Mouse (Mus musculus) urinary bladder, postnatal 10 days (tissue): ENCODE results near the gene Tmem151b.

Experiments
- DNase-seq: peaks from one replicate; pipeline ENCODE4 v3.0.0; 2022; ENCODE audit warnings: low spot score

Tmem151b gene

DNA sequence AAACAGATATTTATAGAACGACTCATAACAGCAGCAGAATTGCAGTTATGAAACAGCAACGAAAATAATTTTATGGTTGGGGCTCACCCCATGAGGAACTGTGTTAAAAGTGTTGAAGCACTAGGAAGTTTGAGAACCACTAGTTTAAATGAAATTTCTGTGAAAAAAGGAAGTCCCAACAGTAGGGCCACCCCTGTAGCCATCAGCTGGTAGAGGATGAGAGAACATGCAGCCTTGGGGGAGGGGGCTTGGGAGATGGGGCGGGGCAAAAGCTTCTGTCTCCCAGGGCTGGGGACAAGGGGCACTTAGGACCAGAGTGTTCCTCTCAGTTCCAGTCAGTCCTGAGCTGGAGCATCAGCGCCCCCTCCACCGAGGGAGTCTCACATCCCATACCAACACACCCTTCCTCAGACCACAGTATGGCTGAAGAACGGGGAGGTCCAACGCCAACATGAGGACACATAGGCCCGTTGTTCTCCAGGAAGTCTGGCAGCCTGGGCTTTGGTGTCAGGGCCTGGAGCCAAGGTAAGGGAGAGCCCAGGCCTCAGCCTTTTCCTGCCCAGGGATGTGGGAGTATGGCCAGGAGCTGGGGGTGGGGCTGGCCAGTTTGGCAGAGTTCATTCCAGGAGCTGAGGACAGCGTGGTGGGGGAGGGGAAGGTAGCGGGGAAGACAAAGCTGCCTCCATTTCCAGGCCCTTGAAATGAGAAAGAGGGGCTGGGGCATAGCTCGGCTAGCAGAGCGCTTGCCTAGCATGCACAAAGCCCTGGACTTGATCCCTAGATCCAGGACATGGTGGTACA is 34.8 kb upstream of the Tmem151b start:
- DNase-seq = no peak

DNA sequence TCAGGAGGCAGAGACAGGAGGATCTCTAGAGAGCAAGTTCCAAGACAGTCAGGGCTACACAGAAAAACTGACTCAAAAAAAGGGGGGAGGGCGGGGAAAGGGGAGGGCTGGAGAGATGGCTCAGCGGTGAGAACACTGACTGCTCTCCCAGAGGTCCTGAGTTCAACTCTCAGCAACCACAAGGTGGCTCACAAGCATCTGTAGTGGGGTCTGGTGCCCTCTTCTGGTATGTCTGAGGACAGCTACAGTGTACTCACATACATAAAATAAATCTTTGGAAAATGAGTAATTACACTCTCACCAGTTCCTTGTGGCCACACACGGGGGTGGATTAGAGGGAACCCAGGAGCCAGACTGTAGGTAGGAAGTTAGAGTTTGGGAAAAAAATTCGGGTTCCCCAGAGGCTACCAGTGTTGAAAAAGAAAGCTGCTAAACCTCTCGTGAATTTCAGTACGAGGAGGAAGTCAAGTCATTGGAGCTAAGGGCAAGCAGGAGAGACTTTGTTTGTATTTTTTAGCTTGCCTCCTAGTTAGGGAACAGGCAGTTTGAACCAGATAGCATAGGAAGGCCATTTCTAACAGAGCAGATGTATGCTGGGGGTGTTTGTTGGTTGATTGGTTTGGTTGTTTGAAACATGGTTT is 33.4 kb upstream of the Tmem151b start:
- no peak for DNase-seq

DNA sequence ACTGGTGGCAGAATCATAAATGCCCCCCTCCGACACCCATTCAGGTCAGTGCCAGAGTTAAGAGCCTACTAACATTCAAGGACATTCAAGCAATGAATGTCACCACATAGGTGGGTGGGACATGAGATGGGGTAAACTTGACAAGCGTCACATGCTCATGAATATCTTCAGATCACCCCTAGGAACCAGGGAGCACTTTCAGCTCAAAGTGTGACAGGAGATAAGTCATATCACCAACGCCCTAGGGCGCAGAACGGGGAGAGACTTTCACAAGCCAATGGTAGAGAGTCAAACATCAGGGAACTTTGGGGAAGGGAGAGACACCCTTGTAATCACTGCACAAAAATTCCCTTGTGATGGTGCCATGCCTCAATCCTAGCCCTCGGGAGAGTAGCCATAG is 32.7 kb upstream of the Tmem151b start:
- no peak for DNase-seq

DNA sequence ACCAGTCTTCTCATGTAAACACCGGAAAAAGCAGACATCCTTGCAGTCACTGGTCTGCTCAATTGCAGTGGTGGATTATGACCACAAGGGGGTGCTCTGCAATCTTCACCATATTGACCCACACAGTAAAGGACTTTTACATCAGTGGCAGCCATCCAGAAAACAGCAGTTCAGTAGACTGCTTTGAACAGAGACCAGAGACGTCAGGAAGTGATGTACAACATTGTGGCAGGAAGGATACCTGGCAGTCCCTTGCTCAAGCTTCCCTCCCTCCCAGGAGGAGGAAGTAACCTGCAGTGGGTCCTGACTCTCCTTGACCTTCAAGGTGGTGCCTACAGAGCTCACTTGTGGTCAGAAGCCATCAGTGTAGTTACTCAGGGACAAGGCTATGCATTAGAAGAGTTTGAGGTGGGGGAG is 32.1 kb upstream of the Tmem151b start:
- DNase-seq = no peak

DNA sequence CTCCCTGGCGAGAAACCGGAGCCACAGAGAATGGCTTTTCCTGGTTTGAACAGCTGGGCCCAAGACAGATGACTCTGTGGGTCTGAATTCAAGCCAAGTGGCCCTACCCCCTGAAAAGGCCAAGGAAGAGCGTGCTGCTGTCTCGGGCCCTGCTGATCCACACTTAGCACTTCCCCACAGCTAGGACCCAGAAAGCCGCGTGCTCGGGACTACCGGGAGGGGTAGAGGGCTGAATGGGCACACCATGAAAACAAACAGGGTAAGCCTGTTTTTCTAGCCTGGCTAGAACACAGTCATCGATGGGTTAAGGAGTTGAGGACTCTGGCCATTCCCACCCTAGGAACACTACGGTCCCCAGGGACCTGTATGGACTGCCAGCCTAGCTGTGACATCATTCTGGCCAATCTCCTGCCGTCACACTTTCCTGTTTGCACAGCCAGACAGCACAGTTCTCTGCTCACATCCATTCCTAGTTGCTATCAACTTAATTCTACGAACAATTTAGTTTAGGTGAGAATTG is 31.5 kb upstream of the Tmem151b start:
- no peak for DNase-seq

DNA sequence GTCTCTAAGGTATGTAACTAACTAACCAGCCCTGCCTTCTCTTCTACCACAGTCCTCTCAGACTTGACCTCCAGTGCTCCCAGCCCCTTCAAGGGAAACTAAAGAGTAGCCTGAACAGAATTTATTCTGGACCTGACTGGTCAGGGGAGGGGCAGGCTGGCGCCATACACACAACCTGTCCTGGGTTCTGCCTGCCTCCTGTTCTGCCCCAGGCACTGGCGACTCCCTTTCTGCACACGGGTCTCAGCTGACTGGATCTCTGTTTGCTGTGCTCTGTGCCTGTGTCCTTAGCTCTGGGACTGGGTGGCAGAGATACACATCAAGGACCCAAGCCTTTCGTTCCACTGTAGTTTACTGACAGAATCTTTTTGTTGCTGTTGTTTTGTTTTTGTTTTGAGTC is 30.1 kb upstream of the Tmem151b start:
- DNase-seq = no peak

DNA sequence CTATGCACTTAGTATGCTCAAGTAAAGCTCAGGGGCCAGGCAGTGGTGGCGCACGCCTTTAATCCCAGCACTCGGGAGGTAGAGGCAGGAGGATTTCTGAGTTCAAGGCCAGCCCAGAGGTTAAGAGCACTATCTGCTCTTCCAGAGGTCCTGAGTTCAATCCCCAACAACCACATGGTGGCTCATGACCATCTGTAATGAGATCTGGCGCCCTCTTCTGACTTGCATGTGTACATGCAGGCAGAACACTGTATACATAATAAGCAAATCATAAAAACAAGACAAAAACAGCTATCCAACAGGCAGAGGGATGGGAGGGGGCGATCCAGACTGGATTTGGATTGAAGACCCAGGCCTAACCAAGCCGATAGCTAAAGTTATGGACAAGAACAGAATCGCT is 29.4 kb upstream of the Tmem151b start:
- DNase-seq = no peak

DNA sequence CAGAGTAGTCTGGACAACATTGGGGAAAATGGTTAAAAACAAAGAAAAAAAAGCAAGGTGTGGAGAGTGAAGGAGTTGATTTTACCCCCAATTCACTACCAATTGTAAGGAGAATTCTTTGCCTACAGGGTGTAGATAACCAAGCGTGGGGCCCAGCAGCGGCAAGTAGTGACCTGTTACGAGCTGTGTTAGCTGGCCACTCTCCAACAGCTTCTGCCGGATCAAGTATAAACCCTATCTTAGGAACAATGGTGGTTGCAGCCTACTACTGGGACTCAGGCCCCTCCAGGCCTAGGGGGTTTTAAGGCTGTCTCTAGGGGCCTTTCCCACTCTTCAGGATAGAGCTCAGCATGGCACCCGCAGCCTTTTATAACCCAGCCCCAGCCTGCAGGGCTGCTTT is 28.8 kb upstream of the Tmem151b start:
- DNase-seq = no peak

DNA sequence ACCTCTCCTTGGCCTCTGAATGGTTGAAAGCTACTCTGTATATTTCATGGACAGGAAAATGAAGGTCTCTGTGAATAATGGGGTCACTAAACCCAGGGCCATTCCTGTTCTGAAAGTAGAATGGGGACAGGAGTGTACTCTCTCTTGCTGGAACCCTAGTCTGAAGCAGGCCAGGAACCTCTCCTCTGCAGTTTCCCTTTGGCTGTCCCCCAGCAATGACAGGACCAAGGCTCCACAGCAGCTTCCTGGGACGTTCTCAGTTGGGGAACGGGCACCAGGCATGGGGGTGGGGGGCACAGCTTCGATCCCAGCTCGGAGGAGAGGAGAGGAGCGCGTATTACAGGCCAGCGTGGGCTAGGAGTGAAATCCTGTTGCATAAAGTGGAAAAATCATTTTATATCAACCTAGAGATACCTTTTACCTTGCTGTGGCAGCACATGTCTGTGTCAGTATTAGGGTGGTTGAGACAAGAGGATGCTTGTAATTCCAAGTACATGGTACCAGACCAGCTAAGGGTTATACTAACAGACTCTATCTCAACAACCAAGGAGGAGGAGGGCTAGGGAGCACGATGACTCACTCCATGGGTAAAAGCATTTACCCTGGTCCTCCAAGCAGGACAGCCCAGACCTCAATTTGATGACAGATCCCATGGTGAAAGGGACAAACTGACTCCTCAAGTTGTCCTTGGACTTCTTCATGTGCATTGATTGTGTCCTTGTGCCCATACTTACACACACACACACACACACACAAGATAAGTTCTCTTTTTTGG is 25.8 kb upstream of the Tmem151b start:
- DNase-seq = no peak

DNA sequence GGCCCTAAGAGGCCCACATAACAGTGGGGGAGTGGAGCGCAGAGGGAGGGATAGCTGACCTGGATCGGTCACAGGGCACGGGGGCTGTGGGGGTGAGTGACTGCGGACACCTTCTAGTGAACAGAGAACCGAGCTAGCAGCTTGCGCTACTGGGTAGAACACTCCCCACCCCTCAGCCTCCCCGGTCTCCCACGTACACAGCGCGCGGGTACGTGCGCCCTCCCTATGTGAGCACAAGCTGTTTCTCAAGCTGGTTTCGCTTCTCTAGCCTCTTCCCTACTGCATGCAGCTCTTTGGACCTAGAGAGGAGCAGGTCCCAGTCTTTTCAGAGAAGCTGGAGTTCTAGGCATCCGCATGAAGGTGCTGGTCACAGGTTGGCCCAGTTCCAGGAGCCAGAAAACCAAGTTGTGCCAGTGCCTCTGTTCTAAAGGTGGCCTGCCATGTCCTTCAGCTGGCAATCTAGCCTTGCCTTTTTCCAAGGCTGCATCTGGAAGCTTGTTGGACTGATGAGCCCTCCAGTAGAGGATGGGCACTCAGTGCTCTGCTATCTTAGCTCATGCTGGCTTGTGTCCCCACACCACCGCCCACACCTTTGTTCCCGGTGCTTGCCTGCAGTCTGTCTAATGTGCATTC is 24.8 kb upstream of the Tmem151b start:
- no peak for DNase-seq

DNA sequence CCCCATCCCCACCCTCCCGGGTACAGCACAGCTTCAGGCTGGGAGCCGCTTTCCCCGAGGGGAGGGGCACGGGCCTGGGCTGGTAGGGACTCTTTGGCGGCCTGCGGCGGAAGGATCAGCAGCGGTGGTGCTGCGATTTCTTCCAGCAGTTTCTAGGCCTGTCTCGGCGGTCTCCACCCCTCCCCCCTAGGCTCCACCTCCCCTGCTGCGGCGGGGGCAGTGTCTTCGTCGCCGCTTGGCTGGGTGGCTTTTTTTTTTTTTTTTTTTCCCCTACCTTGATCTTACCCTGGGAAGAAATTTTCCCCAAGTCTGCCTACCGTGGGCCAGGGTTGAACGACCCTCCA is 24.3 kb upstream of the Tmem151b start:
- DNase-seq = peak; percentile 95

DNA sequence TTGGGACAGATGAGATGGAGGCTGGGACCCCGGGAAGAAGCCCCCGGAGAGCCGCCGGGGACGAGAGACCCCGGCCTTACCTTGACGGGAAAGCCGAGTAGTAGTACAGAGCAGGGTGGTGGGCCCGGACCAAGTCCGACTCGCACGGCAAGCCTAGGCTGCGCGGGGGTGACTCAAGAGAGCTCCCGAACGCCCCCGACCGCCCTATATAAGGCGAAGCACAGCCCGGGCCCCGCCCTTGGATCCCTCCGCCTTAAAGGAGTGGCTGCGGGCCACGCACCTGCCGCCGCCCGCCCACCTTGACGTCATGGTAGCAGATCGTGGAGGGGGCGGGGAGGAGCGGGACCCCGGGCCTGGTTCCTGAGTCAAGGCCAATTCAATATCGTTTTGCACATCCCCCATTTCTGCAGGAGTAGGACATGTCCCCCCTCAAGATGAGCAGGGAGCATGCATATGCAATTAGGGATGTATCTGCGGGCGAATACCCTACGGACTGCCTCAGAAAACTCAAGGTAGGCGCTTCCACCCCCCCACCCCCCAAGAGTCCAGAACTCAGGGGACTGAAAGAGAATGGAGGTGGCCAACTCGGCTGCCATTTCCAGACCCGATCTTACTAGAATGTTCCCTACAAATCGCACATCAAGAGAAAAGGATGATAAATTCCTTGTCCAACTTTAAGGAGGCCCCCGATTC is 23.8 kb upstream of the Tmem151b start, which contains the start of gene Hsp90ab1:
Hsp90ab1 (minus strand) TSS at position 185 of the 693 bp plus-strand sequence.
- peak; percentile 98 for DNase-seq

DNA sequence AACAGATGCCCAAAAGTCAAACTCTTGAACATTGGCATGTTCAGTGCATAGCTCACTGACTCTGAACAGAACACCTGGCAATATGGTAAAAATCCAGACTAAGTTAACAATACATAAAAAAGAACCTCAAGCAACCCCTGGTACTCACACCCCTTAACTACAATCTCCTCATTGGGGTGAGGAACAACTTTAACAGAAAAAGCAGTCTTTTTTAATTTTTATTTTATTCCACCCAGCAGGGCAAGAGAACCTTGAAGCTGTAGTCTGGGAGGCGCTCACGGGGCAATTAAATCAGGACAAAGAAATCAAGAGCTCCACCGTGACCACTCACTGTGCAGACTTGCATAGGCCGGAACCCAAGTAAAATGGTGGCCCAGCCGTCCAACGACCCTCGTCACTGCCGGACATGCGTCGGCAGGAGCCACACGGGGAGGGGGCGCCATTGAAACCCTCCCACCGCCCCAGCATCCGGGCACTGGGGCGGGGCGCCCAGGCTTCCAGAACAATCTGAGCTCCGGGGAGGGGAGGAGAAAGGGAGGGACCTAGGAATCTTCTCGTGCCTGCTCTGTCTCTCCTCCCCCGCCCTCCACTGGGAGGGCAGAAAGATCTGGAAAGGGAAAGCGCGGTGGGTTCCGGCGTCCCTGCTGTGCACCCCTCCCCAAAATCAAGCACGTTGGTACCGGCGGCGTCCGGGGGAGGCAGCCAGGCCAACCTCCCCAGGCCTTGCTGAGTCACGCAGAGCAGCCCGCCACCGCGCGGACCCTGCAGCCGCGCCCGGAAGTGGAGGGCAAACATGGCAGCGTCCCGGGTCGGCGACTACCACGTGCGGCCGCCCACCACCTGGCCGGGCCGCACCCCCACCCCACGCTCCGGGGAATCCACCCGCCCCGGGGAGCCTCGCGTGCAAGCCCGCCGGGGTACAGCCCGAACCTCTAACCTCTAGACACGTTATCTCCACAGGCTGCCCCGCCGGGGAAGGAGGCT is 22.9 kb upstream of the Tmem151b start:
- no peak for DNase-seq

DNA sequence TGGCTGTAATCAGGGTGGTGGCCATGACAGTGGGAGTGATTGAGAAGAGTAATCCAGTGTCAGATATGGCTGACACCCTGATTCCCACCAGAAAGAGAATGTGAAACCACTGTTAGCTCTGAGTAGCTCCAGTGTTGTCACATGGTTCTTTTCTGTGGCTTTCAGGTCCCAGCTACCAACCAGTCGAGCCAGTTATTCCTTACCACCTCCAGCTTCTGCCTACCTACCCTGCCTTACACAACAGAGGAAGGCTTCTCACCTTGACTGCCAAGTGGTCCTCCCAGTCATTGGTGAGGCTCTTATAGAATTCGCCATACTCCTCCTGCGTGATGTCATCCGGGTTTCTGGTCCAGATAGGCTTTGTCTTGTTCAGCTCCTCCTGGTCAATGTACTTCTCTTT is 20.5 kb upstream of the Tmem151b start:
- DNase-seq = no peak

DNA sequence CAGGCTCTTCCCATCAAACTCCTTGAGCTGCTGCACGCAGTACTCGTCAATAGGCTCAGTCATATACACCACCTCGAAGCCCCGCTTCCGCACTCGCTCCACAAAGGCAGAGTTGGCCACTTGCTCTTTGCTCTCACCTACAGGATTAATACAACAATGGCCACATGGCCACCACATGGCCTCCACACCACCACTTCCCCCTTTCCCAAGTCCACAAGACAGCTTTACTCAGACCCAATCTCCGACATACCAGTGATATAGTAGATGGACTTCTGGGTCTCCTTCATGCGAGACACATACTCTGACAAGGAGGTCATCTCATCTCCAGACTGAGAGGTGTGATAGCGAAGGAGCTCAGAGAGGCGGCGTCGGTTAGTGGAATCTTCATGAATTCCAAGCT is 19.5 kb upstream of the Tmem151b start:
- no peak for DNase-seq

DNA sequence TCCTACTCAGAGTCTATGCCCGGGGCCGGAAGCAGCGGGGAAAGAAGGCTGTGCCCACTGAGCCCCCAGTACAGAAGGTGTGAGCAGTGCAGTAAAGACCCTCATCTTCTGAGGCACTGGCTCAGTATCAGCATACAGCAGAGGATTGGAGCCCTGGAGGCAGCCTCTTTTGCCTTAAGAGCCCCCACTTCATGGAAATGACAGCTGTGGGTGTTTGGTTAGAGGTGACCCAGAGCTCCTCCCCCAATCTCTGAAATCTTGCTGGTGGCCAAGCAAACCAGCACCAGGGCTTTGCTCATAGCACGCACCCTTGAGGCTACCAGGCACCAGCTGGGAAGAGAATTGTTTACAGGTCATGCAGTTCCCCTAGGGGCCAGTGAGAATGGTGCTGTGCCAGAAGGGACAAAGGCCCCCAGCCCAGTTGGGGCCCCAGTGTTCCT is 17.7 kb upstream of the Tmem151b start:
- DNase-seq = no peak

DNA sequence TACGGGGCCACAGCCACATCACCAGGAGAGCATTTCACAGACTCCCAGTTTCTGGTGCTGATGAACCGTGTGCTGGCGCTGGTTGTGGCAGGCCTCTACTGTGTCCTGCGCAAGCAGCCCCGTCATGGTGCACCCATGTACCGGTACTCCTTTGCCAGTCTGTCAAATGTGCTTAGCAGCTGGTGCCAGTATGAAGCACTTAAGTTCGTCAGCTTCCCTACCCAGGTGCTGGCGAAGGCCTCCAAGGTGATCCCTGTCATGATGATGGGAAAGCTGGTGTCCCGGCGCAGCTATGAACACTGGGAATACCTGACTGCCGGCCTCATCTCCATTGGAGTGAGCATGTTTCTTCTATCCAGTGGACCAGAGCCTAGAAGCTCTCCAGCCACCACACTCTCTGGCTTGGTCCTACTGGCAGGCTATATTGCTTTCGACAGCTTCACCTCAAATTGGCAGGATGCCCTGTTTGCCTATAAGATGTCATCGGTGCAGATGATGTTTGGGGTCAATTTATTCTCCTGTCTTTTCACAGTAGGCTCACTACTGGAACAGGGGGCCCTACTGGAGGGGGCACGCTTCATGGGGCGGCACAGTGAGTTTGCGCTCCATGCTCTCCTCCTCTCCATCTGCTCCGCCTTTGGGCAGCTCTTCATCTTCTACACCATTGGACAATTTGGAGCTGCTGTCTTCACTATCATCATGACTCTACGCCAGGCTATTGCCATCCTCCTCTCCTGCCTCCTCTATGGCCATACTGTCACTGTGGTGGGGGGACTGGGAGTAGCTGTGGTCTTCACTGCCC is 17.1 kb upstream of the Tmem151b start:
- no peak for DNase-seq

DNA sequence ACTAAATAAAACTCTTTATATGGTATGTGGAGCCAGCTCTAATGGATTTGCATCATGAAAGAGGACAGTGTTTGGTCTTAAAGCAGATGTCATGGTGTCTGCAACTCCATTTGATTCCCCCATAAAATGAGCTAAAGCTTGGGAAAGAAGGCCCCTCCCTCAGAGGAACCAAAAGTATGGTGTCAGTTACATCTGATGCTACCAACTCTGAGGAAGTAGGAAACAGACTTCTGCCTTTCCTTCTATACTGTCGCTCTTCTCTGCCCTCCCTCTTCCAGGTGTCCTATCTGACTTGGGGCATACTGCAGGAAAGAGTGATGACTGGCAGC is 16.5 kb upstream of the Tmem151b start:
- DNase-seq = no peak

DNA sequence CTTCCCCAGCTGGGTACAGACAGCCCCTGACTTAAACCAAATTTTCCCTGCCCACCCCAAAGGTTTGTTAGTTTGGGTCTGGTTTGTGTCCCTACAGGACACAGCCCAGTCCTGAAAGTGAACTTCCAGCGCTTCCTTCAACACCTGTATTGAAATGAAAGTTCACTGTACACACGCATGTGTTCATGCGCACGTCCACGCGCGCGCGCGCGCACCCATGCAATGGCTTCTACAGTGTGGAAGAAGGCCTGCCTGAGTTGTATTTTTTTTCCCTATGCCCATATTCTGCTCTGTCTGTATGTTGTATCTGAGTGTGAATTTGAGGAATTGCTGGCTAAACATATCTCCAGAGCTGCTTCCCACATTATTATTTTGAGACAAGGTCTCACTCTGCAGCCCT is 15.6 kb upstream of the Tmem151b start:
- DNase-seq = no peak
